Mouse (Mus musculus) liver, embryonic 14.5 days (tissue): Measurements from ENCODE around the gene March8.

ENCODE experiments used
- CTCF ChIP-seq: IDR thresholded peaks from 2 replicates; pipeline ENCODE4 v1.5.1; 2016; ENCODE audit warnings: antibody characterized with exemption, low read depth, control low read depth
- EP300 ChIP-seq: IDR thresholded peaks from 2 replicates; pipeline ENCODE4 v1.6.1; 2016; ENCODE audit warnings: antibody characterized with exemption, low read depth

DNA sequence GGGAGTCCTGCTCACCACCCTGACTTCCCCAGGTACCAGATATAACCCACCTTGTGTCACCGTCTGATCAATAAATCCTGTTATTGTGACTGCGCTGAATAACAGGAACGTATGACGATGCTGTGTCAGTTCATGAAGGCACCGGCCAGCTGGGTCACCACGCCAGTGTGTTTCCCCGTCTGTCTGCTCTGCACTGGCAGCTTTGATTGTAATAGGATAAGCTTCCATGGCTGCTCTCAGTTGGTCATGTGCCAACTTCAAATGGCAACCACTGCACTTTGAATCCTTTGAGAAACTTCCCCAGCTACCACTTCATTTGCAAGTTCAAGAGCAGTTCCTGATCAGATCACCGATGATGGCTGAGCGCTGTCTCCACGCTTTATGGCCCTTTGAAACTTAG lies 45.8 kb downstream of the March8 start:
- TF ChIP-seq EP300 (no peak), CTCF (no peak)
